Mouse (Mus musculus): ENCODE measurements around the gene Kpna6. TPM values are rescaled to one million over a fixed set of nuclear protein-coding genes. Genes with fewer than 3 reads are reported as not detected.

Gene Kpna6
- polyA plus RNA-seq, 1 experiment from 2014 or later: 14.7 TPM

DNA sequence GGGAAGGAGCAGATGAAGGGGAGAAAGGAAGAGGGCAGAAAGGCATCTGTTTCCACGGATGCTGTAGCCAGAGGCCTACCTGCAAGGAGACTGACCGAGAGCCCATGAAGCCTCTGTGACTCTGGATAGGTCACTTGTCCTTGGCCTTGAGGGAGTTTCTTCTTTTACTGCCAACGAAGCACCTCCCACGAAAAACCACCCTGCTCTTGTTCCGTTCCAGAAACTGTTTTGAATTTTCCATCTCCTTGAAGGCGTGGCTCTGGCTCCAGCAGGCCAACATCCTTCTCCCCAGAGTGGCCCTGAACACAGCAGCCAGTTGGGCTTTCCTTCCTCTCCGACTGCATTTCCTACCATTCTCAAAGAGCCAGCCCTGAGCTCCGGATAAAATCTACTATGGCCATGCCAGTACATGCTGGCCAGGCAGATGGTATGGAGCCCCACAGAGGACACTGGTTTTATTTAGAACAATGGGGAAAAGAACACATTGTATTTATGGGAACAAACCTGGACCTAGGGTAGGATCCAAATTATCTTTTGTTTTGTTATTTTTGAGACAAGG, 51.2 kb downstream of the Kpna6 start:
- DNase-seq (ENCODE audit: low spot score): no peak
- WGBS: 85% methylated on average over 8 of the region's 8 CpGs
- no peaks in the 10 kb centered on the region for H3K9me3 ChIP-seq (replicated peaks)
- peaks cover 17% of the 10 kb centered on the region for H3K36me3 ChIP-seq
- H3K27ac ChIP-seq (replicated peaks): no peak overlapping the region
- peaks cover 57% of the 10 kb centered on the region for H3K4me1 ChIP-seq
- no peaks in the 10 kb centered on the region for H3K27me3 ChIP-seq (ENCODE audit: low read depth, poor library complexity, severe bottlenecking)
- H3K4me3 ChIP-seq: peak overlapping the region; percentile 4; the same call in 1 of the 2 replicates

DNA sequence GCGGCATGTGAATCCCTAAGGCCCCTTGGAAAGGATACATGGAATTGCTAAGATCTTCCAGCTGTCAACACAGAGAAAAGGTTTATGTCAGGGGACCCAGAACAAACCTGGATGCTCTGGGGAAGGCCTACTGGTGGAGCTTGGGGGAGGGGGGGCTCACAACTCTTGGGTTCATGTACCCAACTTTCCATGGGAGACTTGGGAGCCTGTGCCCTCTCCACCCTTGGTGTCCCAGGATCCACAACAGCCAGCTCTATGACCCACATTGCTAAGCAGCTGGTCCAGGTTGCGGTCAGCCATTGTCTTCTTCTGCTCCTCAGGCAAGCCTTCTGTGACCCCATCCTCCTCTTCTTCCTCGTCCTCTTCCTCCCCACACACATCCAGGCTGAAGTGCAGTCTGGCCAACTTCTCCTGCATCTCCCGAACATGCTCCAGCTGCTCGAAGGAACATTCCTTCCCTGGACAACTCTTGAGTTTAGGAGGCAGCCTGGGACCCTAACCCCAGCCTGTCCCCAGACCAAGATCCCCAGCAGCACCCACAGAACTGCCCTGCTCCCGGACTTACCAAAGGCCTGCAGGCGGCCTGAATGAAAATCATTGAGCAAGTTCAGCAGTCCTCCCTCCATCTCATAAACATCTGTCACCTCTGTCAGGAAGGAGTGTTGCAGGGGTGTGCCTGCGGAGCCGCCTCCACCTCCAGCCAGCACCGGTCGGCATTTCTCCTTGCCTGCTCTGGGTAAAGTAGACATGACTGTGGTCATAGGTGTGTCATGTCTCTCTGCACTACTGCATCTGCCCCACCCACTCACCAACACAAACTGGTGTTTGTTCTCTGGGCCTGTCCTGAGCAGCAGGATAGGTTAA, 51.9 kb downstream of the Kpna6 start:
- no peaks in the 10 kb centered on the region for H3K9me3 ChIP-seq (replicated peaks)
- H3K4me1 ChIP-seq: peaks cover 54% of the 10 kb centered on the region
- no peak overlapping the region for H3K27ac ChIP-seq (replicated peaks)
- H3K4me3 ChIP-seq: no peak overlapping the region
- H3K27me3 ChIP-seq (ENCODE audit: low read depth, poor library complexity, severe bottlenecking): no peaks in the 10 kb centered on the region
- peaks cover 19% of the 10 kb centered on the region for H3K36me3 ChIP-seq
- DNase-seq (ENCODE audit: low spot score): no peak
- WGBS: 90% methylated on average over 11 of the region's 11 CpGs

DNA sequence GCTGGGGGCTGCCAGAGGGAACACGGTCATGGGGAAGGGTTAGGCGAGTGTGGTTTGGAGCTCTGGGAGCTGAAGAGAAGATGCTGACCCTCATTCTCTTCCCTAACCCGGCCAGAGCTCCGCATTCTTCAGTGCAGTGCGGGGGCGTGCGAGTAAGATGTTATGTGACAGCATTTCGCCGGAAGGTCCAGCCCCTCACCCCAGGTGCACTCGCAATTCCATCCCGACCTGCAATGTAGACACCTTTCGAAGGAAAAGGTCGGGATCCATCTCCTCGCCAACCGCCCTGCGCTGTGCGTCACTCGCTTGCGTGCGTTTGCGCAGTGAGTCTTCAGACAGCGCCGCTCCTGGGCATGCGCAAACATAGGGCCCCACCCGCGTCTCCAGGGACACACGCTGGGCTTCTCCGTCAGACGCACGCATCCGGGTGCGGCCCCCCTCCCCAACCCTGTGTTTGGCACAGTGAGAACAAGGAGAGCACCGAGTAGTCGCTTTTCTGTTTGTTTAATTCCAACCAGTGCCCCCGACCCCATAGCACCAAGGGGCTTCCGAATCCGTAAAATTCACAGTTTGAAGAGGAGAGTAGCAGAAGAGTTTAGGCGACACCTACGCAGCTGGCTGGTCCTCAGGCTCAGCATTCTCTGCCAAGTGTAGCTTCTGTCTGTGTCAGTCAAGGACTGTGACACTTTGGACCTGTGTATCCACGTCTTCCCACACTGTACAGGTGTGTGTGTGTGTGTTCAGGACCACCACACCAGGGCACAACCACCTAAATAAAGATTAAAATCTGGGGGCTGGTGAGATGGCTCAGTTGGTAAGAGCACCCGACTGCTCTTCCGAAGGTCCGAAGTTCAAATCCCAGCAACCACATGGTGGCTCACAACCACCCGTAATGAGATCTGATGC, 53.5 kb downstream of the Kpna6 start, which contains the start of gene Iqcc:
Iqcc (minus strand) TSS at position 314 of the 906 bp plus-strand sequence.
- Histone ChIP-seq H3K4me3 (peak within 1 kb of the TSS; percentile 69), H3K27ac (replicated peaks) (peak within 1 kb of the TSS; percentile 91), H3K9me3 (replicated peaks) (no peaks in the 10 kb centered on the region), H3K36me3 (peaks cover 22% of the 10 kb centered on the region), H3K4me1 (peaks cover 38% of the 10 kb centered on the region), H3K27me3 (ENCODE audit: low read depth, poor library complexity, severe bottlenecking) (no peaks in the 10 kb centered on the region)
- 5% methylated on average over 44 of the region's 44 CpGs for WGBS
- peak; percentile 92 for DNase-seq (ENCODE audit: low spot score)

DNA sequence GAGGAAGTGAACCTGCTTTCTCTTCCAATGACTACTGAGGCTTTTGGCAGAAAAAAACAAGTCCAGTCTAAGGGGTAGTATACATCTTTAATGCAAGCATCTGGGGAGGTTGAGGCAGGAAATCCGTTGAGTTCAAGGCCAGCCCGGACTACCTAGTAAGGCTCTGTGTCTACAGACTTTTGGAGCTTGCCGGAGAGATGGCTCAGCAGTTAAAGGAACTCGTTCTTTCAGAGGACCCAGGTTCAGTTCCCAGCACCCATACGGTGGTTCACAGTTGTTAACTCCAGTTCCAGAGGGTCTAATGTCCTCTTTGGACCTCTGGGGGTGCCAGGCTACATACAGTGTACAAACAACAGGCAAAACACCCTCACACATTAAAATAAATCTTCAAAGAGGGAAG, 54.5 kb downstream of the Kpna6 start:
- Histone ChIP-seq H3K36me3 (peaks cover 22% of the 10 kb centered on the region), H3K27ac (replicated peaks) (peak overlapping the region; percentile 91), H3K9me3 (replicated peaks) (no peaks in the 10 kb centered on the region), H3K4me1 (peaks cover 28% of the 10 kb centered on the region), H3K4me3 (peak overlapping the region; percentile 69), H3K27me3 (ENCODE audit: low read depth, poor library complexity, severe bottlenecking) (no peaks in the 10 kb centered on the region)
- 92% methylated on average over 5 of the region's 5 CpGs for WGBS
- DNase-seq (ENCODE audit: low spot score): no peak

DNA sequence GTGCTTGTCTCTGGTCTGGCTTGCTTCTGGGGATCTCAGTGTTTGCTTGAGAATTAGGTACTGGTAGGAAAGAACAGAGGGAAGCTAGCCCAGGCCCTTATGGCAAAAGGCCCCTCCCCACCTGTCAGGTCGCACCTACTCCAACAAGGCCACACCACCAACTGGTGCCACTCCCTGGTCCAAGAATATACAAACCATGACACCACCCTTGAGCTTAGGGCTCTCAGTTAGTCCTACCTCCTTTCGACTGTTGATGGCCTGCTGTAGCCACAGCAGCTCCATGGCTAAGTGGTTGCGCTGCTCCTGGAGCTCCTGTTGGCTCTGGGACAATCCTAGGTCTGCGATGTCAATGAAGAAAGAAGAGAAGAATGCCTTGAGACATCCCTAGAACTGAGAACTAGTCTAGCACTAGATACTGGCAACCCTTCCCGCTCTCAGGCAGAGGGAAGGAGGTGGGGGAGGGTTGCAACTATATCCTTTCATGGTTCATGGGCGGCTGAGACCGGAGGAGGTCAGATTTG, 55.4 kb downstream of the Kpna6 start:
- H3K4me1 ChIP-seq: peaks cover 19% of the 10 kb centered on the region
- WGBS: 97% methylated on average over 7 of the region's 7 CpGs
- H3K36me3 ChIP-seq: peaks cover 22% of the 10 kb centered on the region
- H3K4me3 ChIP-seq: no peak overlapping the region
- H3K9me3 ChIP-seq (replicated peaks): no peaks in the 10 kb centered on the region
- H3K27ac ChIP-seq (replicated peaks): no peak overlapping the region
- no peaks in the 10 kb centered on the region for H3K27me3 ChIP-seq (ENCODE audit: low read depth, poor library complexity, severe bottlenecking)
- DNase-seq (ENCODE audit: low spot score): no peak

DNA sequence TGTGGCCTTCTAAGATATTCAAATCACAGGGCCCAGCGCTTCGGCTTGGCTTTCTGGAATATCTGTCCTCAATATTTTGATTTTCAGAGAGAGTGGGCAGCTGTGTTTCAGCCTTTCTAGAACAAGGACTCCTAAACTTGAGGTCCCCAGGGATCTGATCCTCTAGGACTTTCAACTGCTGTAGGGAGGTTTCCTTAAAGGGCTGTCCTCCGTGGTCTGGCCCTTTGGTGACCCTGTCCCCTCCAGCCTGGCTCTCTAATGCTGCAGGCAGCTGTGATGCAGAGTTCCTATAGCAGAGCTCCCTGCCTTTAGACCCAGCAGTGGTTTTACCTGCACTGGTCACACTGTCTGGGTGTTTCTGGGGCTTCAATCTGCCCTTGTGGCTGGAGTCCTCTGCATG, 55.9 kb downstream of the Kpna6 start:
- 94% methylated on average over 3 of the region's 3 CpGs for WGBS

DNA sequence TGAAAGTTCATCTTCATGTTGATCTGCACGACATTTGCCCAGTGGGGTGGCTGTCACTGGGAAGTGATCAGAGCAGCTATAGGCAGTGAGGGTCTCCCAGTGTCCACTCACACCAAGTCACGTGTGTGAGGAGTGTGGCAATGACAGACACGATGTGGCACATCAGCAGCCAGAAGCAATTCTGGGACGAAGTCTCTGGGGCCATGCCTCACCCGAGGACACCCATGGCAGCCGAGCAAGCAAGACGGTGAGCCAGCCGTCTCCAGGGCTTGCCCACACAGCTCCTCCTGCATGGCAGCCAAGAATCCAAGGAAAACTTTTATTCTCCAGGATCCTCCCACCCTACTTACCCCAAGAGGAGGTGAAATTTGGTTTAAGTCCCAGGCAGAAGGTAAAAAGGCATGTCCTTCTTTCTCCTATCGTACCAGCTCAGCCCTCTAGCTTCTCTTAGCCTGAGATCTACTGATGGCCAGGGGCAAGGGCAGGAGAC, 56.7 kb downstream of the Kpna6 start:
- no peaks in the 10 kb centered on the region for H3K9me3 ChIP-seq (replicated peaks)
- no peak overlapping the region for H3K27ac ChIP-seq (replicated peaks)
- peaks cover 14% of the 10 kb centered on the region for H3K4me1 ChIP-seq
- WGBS: 89% methylated on average over 9 of the region's 9 CpGs
- DNase-seq (ENCODE audit: low spot score): no peak
- H3K4me3 ChIP-seq: no peak overlapping the region
- H3K27me3 ChIP-seq (ENCODE audit: low read depth, poor library complexity, severe bottlenecking): no peaks in the 10 kb centered on the region
- peaks cover 22% of the 10 kb centered on the region for H3K36me3 ChIP-seq

More for the DNA sequence above, 55.9 kb downstream of the Kpna6 start:
- Histone ChIP-seq H3K36me3 (peaks cover 22% of the 10 kb centered on the region), H3K4me1 (peaks cover 14% of the 10 kb centered on the region), H3K9me3 (replicated peaks) (no peaks in the 10 kb centered on the region), H3K27me3 (ENCODE audit: low read depth, poor library complexity, severe bottlenecking) (no peaks in the 10 kb centered on the region), H3K4me3 (no peak overlapping the region), H3K27ac (replicated peaks) (no peak overlapping the region)
- no peak for DNase-seq (ENCODE audit: low spot score)

DNA sequence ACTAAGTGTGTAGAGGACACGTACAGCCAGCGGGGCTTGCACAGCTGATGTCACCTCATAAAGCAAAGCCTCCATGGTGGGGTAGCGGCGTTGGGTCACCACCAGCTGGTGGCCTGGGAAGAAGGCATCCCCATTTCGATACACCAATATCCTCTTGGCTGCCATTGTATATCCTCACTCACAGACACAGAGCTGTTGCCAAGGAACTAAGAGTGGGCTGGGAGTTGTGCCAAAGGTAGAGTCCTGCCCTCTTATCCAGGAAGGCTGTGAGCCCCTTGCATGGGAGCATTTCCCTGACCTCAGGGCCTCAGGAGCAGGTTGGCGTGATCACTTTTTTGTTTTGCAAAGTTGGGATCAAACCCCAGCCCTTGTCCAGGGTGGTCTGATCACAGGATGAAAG, 58.5 kb downstream of the Kpna6 start, which contains the start of gene Dcdc2b:
Dcdc2b (minus strand) TSS at position 165 of the 400 bp plus-strand sequence.
- H3K9me3 ChIP-seq (replicated peaks): no peaks in the 10 kb centered on the region
- no peaks in the 10 kb centered on the region for H3K27me3 ChIP-seq (ENCODE audit: low read depth, poor library complexity, severe bottlenecking)
- peaks cover 34% of the 10 kb centered on the region for H3K36me3 ChIP-seq
- H3K4me3 ChIP-seq: no peak within 1 kb of the TSS
- peaks cover 11% of the 10 kb centered on the region for H3K4me1 ChIP-seq
- DNase-seq (ENCODE audit: low spot score): no peak
- no peak within 1 kb of the TSS for H3K27ac ChIP-seq (replicated peaks)
- WGBS: 87% methylated on average over 6 of the region's 6 CpGs

DNA sequence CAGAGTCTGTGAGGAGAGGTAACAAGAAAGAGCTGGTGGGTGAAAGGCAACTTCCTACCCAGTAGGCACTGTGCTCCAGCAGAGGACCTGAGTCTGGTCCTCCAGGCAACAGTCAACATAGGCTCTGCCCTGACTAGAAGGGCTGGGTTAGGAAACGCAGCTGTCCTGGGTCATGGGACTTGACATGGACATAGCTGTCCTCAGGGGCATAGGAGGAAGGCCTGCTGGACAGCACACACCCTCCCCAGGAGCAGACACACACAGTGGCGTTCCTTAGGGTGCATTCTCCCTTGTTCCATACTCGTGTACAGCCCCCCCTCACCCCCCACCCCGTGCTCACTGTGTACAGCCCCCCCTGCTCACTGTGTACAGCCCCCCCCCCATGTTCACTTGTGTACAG, 62.1 kb downstream of the Kpna6 start:
- Histone ChIP-seq H3K27ac (replicated peaks) (no peak overlapping the region), H3K4me3 (no peak overlapping the region), H3K27me3 (ENCODE audit: low read depth, poor library complexity, severe bottlenecking) (no peaks in the 10 kb centered on the region), H3K4me1 (no peaks in the 10 kb centered on the region), H3K36me3 (peaks cover 45% of the 10 kb centered on the region), H3K9me3 (replicated peaks) (no peaks in the 10 kb centered on the region)
- WGBS: 80% methylated on average over 4 of the region's 4 CpGs
- no peak for DNase-seq (ENCODE audit: low spot score)

DNA sequence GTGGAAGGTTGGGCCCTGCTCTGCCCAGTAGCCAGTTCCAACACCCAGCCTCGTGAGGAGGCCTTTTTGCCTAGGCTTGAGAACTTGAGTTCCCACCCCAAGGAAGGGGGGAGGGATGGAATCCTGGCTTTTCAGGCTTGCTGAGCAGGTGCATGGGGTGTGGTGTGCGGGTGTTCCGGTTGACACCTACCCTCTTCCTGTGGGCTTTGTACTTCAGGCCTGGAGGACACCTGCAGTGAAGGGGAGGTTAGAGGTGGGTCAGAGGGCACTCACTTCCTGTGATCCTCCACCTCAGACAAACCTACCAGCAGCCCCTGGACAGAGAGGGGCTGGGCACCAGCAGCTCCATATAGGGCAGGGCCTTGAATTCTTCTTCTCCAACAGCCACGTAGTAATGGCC, 62.5 kb downstream of the Kpna6 start:
- 75% methylated on average over 4 of the region's 4 CpGs for WGBS
- Histone ChIP-seq H3K4me3 (no peak overlapping the region), H3K4me1 (no peaks in the 10 kb centered on the region), H3K27me3 (ENCODE audit: low read depth, poor library complexity, severe bottlenecking) (no peaks in the 10 kb centered on the region), H3K27ac (replicated peaks) (0 out of 2 replicates have a peak overlapping the region, but pooled peaks have one; percentile 3), H3K9me3 (replicated peaks) (no peaks in the 10 kb centered on the region), H3K36me3 (peaks cover 49% of the 10 kb centered on the region)
- DNase-seq (ENCODE audit: low spot score): no peak

DNA sequence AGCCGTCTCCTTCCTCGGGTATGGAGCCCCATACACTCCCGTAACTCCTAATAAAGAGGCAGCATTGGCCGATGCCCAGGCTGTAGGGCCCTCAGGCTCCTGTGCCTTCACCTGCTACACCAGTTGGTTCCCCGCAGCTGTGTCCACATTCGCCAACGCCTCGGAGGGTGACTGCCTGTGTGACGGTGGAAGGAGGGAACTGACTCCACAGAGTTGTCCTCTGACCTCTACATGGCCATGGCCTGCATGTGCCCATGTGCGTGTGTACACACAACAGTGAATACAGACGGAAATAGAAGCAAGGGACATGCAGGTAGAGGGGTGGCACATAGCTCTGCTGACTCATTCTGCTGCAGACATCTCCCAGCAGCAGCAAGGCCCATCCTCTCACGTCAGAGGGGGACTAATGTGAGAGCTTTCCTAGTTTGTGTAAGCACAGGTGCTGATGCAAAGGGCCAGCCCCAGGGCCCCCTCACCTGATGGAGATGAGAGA, 63.4 kb downstream of the Kpna6 start:
- Histone ChIP-seq H3K4me1 (no peaks in the 10 kb centered on the region), H3K9me3 (replicated peaks) (no peaks in the 10 kb centered on the region), H3K36me3 (peaks cover 56% of the 10 kb centered on the region), H3K27ac (replicated peaks) (no peak overlapping the region), H3K4me3 (no peak overlapping the region), H3K27me3 (ENCODE audit: low read depth, poor library complexity, severe bottlenecking) (no peaks in the 10 kb centered on the region)
- no peak for DNase-seq (ENCODE audit: low spot score)
- whole genome bisulfite sequencing: 84% methylated on average over 12 of the region's 12 CpGs
